Comparison of ENCODE assay signal across 9 mouse cellular contexts in the genomic region with DNA sequence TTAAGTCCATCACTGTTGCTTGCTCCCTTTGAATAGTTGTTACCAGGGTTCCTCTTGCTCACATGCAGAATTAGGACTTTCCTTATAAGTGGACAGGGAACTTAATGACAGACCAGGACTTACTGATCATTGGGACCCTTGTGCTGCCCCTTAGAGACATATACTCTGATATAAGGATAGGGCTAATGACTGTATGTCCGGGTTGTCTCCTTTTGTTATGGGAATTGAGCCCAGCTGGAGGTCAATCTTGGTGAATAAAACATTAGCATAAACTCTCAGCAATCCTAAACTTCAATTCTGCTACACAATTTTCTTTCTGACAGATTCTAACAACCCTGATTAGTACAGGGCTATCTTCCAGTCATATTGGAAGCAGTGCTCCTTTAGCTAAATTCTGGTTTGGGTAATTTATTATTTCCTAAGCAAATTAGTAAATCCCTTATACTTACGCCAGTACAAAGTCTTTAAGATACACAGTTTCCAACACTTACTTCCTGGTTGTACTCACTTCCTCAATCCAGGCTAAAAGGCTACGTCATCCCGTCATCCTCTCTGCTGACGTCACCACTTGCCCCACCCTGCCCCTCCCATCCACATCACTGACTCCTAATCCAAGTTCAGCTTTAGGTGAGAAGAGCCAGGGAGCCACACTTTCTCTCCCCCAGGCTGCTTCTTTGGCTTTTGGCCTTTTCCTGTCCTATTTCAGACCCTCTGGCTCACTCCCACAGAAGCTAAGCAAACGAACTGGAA. TPM values are rescaled to one million over a fixed set of nuclear protein-coding genes. Genes with fewer than 3 reads are reported as not detected.
DNase-seq lines count a peak whose midpoint lies in the region; ATAC-seq and TF ChIP-seq lines count a peak whose summit lies in the region.
"Had no signal": no experiment of that assay in that cellular context is flagged by ENCODE, and none has a peak within 500 bp of the region (broad histone marks: within the 10 kb centered on the region; RNA-seq: fewer than 3 reads in every experiment).

No protein-coding gene starts in this region.

- peak overlapping the region; percentile 34 for H3K27ac ChIP-seq in bone marrow macrophage, adult 2 months (ENCODE audit: insufficient read depth, low read depth, low read length)
- H3K27ac ChIP-seq in intestine, postnatal 0 days (ENCODE audit: low read depth, low read length): peak overlapping the region; percentile 37; the same call in 1 of the 2 replicates
- H3K27ac ChIP-seq in small intestine, adult 2 months (ENCODE audit: insufficient read depth, low read depth, low read length): peak overlapping the region; percentile 58

- peak; percentile 91 for ATAC-seq in intestine, postnatal 0 days

- TF ChIP-seq CTCF in bone marrow macrophage, adult 2 months (IDR thresholded peaks at IDR 0.05; ENCODE audit: low read depth, low read length): no peak
- TF ChIP-seq CTCF in intestine, postnatal 0 days (IDR thresholded peaks at IDR 0.05; ENCODE audit: low read depth): no peak
- TF ChIP-seq CTCF in small intestine, adult 2 months (IDR thresholded peaks at IDR 0.05; ENCODE audit: extremely low read depth, insufficient read length, insufficient replicate concordance, low read depth, low read length): no peak

- H3K4me3 ChIP-seq in bone marrow macrophage, adult 2 months (ENCODE audit: insufficient read depth, low read length): no peak overlapping the region
- no peak overlapping the region for H3K4me3 ChIP-seq in intestine, postnatal 0 days (ENCODE audit: low read depth, low read length)
- no peak overlapping the region for H3K4me3 ChIP-seq in small intestine, adult 2 months (ENCODE audit: low read depth, low read length)

- 0 out of 2 replicates have a peak overlapping the region, but pooled peaks have one; percentile 32 for H3K9ac ChIP-seq in intestine, postnatal 0 days (ENCODE audit: low read depth, low read length)

- WGBS in intestine, postnatal 0 days: 16% methylated on average over 6 of the region's 6 CpGs
- WGBS in small intestine, adult 2 months: 12% methylated on average over 6 of the region's 6 CpGs

- DNase-seq in kidney, postnatal 14 days: peak; percentile 53
- DNase-seq in kidney, adult 9 months: no peak
- DNase-seq in Muller cell, postnatal 12 days (ENCODE audit: inconsistent ontology term): no peak
- no peak for DNase-seq in layer of hippocampus, adult 18-20 months (ENCODE audit: low spot score in 2 of 2)
- DNase-seq in left cerebral cortex, postnatal 14 days (ENCODE audit: low spot score in 2 of 2): no peak
- DNase-seq: adrenal gland, postnatal 25 days had no signal

- intact Hi-C loops in left cerebral cortex, postnatal 14 days (cut with DNase I): no loop called here

- H3K36me3 ChIP-seq in intestine, postnatal 0 days (ENCODE audit: control insufficient read depth, insufficient read depth): no peaks in the 10 kb centered on the region
- no peaks in the 10 kb centered on the region for H3K36me3 ChIP-seq in small intestine, adult 2 months (ENCODE audit: control insufficient read depth, insufficient read depth, low read length)

- no peaks in the 10 kb centered on the region for H3K27me3 ChIP-seq in intestine, postnatal 0 days (replicated peaks; ENCODE audit: control insufficient read depth, insufficient read depth, low read length)
- no peaks in the 10 kb centered on the region for H3K27me3 ChIP-seq in small intestine, adult 2 months (ENCODE audit: control insufficient read depth, insufficient read depth, low read length)

- H3K4me2 ChIP-seq in intestine, postnatal 0 days (replicated peaks; ENCODE audit: low read depth): peak overlapping the region; percentile 54

- H3K4me1 ChIP-seq in bone marrow macrophage, adult 2 months (ENCODE audit: control insufficient read depth, insufficient read depth, low read length): peaks cover 47% of the 10 kb centered on the region
- peaks cover 6% of the 10 kb centered on the region; the same call in 1 of the 2 replicates for H3K4me1 ChIP-seq in intestine, postnatal 0 days (replicated peaks; ENCODE audit: control insufficient read depth, insufficient read depth, low read length)
- peaks cover 11% of the 10 kb centered on the region; the same call in 1 of the 2 replicates for H3K4me1 ChIP-seq in small intestine, adult 2 months (ENCODE audit: control insufficient read depth, insufficient read depth, insufficient read length, low read length)

- no peak for TF ChIP-seq POLR2A in bone marrow macrophage, adult 2 months (IDR thresholded peaks at IDR 0.05; ENCODE audit: borderline replicate concordance, low read depth, low read length)
- TF ChIP-seq POLR2A in small intestine, adult 2 months (IDR thresholded peaks at IDR 0.05; ENCODE audit: low read depth, low read length): peak; percentile 22; the same call in 1 of the 2 replicates

- no peaks in the 10 kb centered on the region for H3K9me3 ChIP-seq in intestine, postnatal 0 days (ENCODE audit: control insufficient read depth)

RNA-seq across cellular contexts. Expression of a gene that starts 23.4 kb away (rescaled TPM):
- polyA plus RNA-seq in bone marrow macrophage, adult 2 months (2012; ENCODE audit: insufficient read depth, insufficient read length, missing spikeins): 30.6 and 37.2 TPM in 2 replicates
- polyA plus RNA-seq in intestine, postnatal 0 days (2015; fragmentation: Nextera tagmentation; extraction: Ambion mirVana): 48.6 TPM in 2 replicates
- polyA plus RNA-seq in small intestine, adult 2 months (2012; rRNA removed): 64.7 and 68.6 TPM in 2 replicates
- total RNA-seq in layer of hippocampus, adult 18-20 months (2021): 100 to 1,000 TPM; 120 to 129 TPM
- 100 to 1,000 TPM; 180 to 195 TPM for total RNA-seq in left cerebral cortex, postnatal 14 days (2021)

RNA-seq across cellular contexts. Expression of a gene that starts 24.0 kb away (rescaled TPM):
- 25.8 and 32.2 TPM in 2 replicates for polyA plus RNA-seq in bone marrow macrophage, adult 2 months (2012; ENCODE audit: insufficient read depth, insufficient read length, missing spikeins)
- 18.9 and 19.4 TPM in 2 replicates for polyA plus RNA-seq in intestine, postnatal 0 days (2015; fragmentation: Nextera tagmentation; extraction: Ambion mirVana)
- polyA plus RNA-seq in small intestine, adult 2 months (2012; rRNA removed): 28.1 and 33.5 TPM in 2 replicates
- 10 to 100 TPM; 24.8 to 28.2 TPM for total RNA-seq in layer of hippocampus, adult 18-20 months (2021)
- 10 to 100 TPM; 28.4 to 33.2 TPM for total RNA-seq in left cerebral cortex, postnatal 14 days (2021)
